Mouse (Mus musculus) neural tube, embryonic 12.5 days (tissue): Measurements from ENCODE around the gene Igfbp1. TPM values are rescaled to one million over a fixed set of nuclear protein-coding genes. Genes with fewer than 3 reads are reported as not detected.

Experiments used
- ATAC-seq: fragments of 200-750 bp; cut with Nextera tagmentation; 2 replicates; pipeline ENCODE4 v1.8.0; 2017; ENCODE audit warnings: low read depth, mild to moderate bottlenecking, moderate TSS enrichment, moderate library complexity; ENCODE audit not compliant: low FRiP score
- H3K27ac ChIP-seq: fragments of 300-500 bp; sonication (generic); 2 replicates; pipeline ENCODE4 v1.5.1; 2016
- H3K27me3 ChIP-seq: fragments of 300-500 bp; sonication (generic); replicated peaks from 2 replicates; pipeline ENCODE4 v1.6.1; 2016; ENCODE audit warnings: mild to moderate bottlenecking
- H3K36me3 ChIP-seq: fragments of 300-500 bp; sonication (generic); 2 replicates; pipeline ENCODE4 v1.6.1; 2016; ENCODE audit warnings: mild to moderate bottlenecking
- H3K4me1 ChIP-seq: fragments of 300-500 bp; sonication (generic); 2 replicates; pipeline ENCODE4 v1.6.1; 2016
- H3K4me2 ChIP-seq: fragments of 300-500 bp; sonication (generic); replicated peaks from 2 replicates; pipeline ENCODE4 v1.6.1; 2016; ENCODE audit warnings: mild to moderate bottlenecking
- H3K4me3 ChIP-seq: fragments of 300-500 bp; sonication (generic); 2 replicates; pipeline ENCODE4 v1.5.1; 2016
- H3K9ac ChIP-seq: fragments of 300-500 bp; sonication (generic); 2 replicates; pipeline ENCODE4 v1.6.1; 2016; ENCODE audit warnings: mild to moderate bottlenecking
- H3K9me3 ChIP-seq: fragments of 300-500 bp; sonication (generic); 2 replicates; pipeline ENCODE4 v1.6.1; 2016; ENCODE audit warnings: mild to moderate bottlenecking
- WGBS: fragments of 180-500 bp; shearing (Covaris S2); methylation state at CpG from one replicate; pipeline ENCODE4 v1.1.7; 2016; 5-methylcytosine and 5-hydroxymethylcytosine counted together
- polyA plus RNA-seq: library from polyadenylated mRNA; unstranded; fragments of >200 nt; fragmentation: Nextera tagmentation; extraction: Ambion mirVana; gene quantifications from 2 replicates; pipeline ENCODE4 v1.2.1, GENCODE M21; 2016

Gene Igfbp1
- polyA plus RNA-seq, 1 experiment from 2014 or later: 0.46 TPM

- no peaks in the 10 kb centered on the region for H3K27me3 ChIP-seq
- peaks cover 3% of the 10 kb centered on the region; the same call in 1 of the 2 replicates for H3K4me1 ChIP-seq
- no peak overlapping the region for H3K4me3 ChIP-seq
- WGBS: 91% methylated on average over 19 of the region's 19 CpGs
- H3K27ac ChIP-seq: no peak overlapping the region
- ATAC-seq: no peak
- H3K9ac ChIP-seq: no peak overlapping the region
- H3K36me3 ChIP-seq: no peaks in the 10 kb centered on the region
- H3K9me3 ChIP-seq: no peaks in the 10 kb centered on the region
- H3K4me2 ChIP-seq: no peak overlapping the region
Observed at GRCm38 (mm10) chr11:7198006-7198405, 424 bp downstream of the Igfbp1 start.

- H3K27me3 ChIP-seq: no peaks in the 10 kb centered on the region
- no peak overlapping the region for H3K4me2 ChIP-seq
- no peak overlapping the region for H3K27ac ChIP-seq
- no peak overlapping the region for H3K4me3 ChIP-seq
- peaks cover 3% of the 10 kb centered on the region; the same call in 1 of the 2 replicates for H3K4me1 ChIP-seq
- no peaks in the 10 kb centered on the region for H3K9me3 ChIP-seq
- no peak overlapping the region for H3K9ac ChIP-seq
- no peak for ATAC-seq
- WGBS: 80% methylated on average over 10 of the region's 10 CpGs
- H3K36me3 ChIP-seq: no peaks in the 10 kb centered on the region
Observed at GRCm38 (mm10) chr11:7198481-7199256, 1.1 kb downstream of the Igfbp1 start.

GRCm38 (mm10) chr11:7199736-7200392, 2.3 kb downstream of the Igfbp1 start:
- Histone ChIP-seq H3K9ac (no peak overlapping the region), H3K36me3 (no peaks in the 10 kb centered on the region), H3K27ac (no peak overlapping the region), H3K4me3 (no peak overlapping the region), H3K27me3 (no peaks in the 10 kb centered on the region), H3K9me3 (no peaks in the 10 kb centered on the region), H3K4me2 (no peak overlapping the region), H3K4me1 (peaks cover 3% of the 10 kb centered on the region; the same call in 1 of the 2 replicates)
- peak; percentile 54 for ATAC-seq
- WGBS: 58% methylated on average over 14 of the region's 14 CpGs

GRCm38 (mm10) chr11:7200393-7200783, 2.8 kb downstream of the Igfbp1 start:
- no peaks in the 10 kb centered on the region for H3K36me3 ChIP-seq
- no peak overlapping the region for H3K4me3 ChIP-seq
- ATAC-seq: no peak
- H3K4me1 ChIP-seq: peaks cover 3% of the 10 kb centered on the region; the same call in 1 of the 2 replicates
- WGBS: 84% methylated on average over 9 of the region's 9 CpGs
- H3K9ac ChIP-seq: no peak overlapping the region
- H3K9me3 ChIP-seq: no peaks in the 10 kb centered on the region
- no peak overlapping the region for H3K4me2 ChIP-seq
- no peak overlapping the region for H3K27ac ChIP-seq
- H3K27me3 ChIP-seq: no peaks in the 10 kb centered on the region

- WGBS: 87% methylated on average over 7 of the region's 7 CpGs
- Histone ChIP-seq H3K4me3 (no peak overlapping the region), H3K27me3 (no peaks in the 10 kb centered on the region), H3K36me3 (no peaks in the 10 kb centered on the region), H3K4me2 (no peak overlapping the region), H3K27ac (no peak overlapping the region), H3K4me1 (peaks cover 2% of the 10 kb centered on the region; the same call in 1 of the 2 replicates), H3K9ac (no peak overlapping the region), H3K9me3 (no peaks in the 10 kb centered on the region)
- ATAC-seq: no peak
Observed at GRCm38 (mm10) chr11:7202206-7202605, 4.6 kb downstream of the Igfbp1 start.

- H3K4me3 ChIP-seq: no peak overlapping the region
- H3K4me2 ChIP-seq: no peak overlapping the region
- no peak for ATAC-seq
- no peaks in the 10 kb centered on the region for H3K9me3 ChIP-seq
- H3K36me3 ChIP-seq: no peaks in the 10 kb centered on the region
- H3K4me1 ChIP-seq: no peaks in the 10 kb centered on the region
- 89% methylated on average over 9 of the region's 9 CpGs for WGBS
- H3K27me3 ChIP-seq: no peaks in the 10 kb centered on the region
- H3K9ac ChIP-seq: no peak overlapping the region
- no peak overlapping the region for H3K27ac ChIP-seq
Observed at GRCm38 (mm10) chr11:7203846-7204245, 6.3 kb downstream of the Igfbp1 start.

- Histone ChIP-seq H3K36me3 (no peaks in the 10 kb centered on the region), H3K4me3 (no peak overlapping the region), H3K27ac (no peak overlapping the region), H3K9ac (no peak overlapping the region), H3K9me3 (no peaks in the 10 kb centered on the region), H3K27me3 (peaks cover 25% of the 10 kb centered on the region), H3K4me1 (peaks cover 32% of the 10 kb centered on the region), H3K4me2 (0 out of 2 replicates have a peak overlapping the region, but pooled peaks have one; percentile 22)
- 14% methylated on average over 6 of the region's 6 CpGs for WGBS
- peak; percentile 19 for ATAC-seq
Observed at GRCm38 (mm10) chr11:7210343-7210742, 12.8 kb downstream of the Igfbp1 start.

GRCm38 (mm10) chr11:7211211-7211610, 13.6 kb downstream of the Igfbp1 start:
- peaks cover 32% of the 10 kb centered on the region for H3K4me1 ChIP-seq
- H3K9me3 ChIP-seq: no peaks in the 10 kb centered on the region
- H3K36me3 ChIP-seq: no peaks in the 10 kb centered on the region
- H3K4me2 ChIP-seq: peak overlapping the region; percentile 22; the same call in 1 of the 2 replicates
- H3K27ac ChIP-seq: no peak overlapping the region
- peaks cover 25% of the 10 kb centered on the region for H3K27me3 ChIP-seq
- H3K9ac ChIP-seq: no peak overlapping the region
- H3K4me3 ChIP-seq: no peak overlapping the region
- ATAC-seq: no peak
- 14% methylated on average over 9 of the region's 9 CpGs for WGBS

- Histone ChIP-seq H3K9ac (0 out of 2 replicates have a peak overlapping the region, but pooled peaks have one; percentile 21), H3K36me3 (no peaks in the 10 kb centered on the region), H3K4me1 (peaks cover 32% of the 10 kb centered on the region), H3K27ac (no peak overlapping the region), H3K4me3 (peak overlapping the region; percentile 62; the same call in 1 of the 2 replicates), H3K27me3 (peaks cover 25% of the 10 kb centered on the region), H3K4me2 (peak overlapping the region; percentile 88), H3K9me3 (no peaks in the 10 kb centered on the region)
- no peak for ATAC-seq
- WGBS: 17% methylated on average over 17 of the region's 17 CpGs
Observed at GRCm38 (mm10) chr11:7212126-7212798, 14.7 kb downstream of the Igfbp1 start.

- H3K4me2 ChIP-seq: peak overlapping the region; percentile 88
- peaks cover 25% of the 10 kb centered on the region for H3K27me3 ChIP-seq
- 2% methylated on average over 19 of the region's 19 CpGs for WGBS
- peak overlapping the region; percentile 69 for H3K9ac ChIP-seq
- no peak for ATAC-seq
- H3K27ac ChIP-seq: no peak overlapping the region; the same call in 1 of the 2 replicates
- H3K4me3 ChIP-seq: peak overlapping the region; percentile 62
- H3K36me3 ChIP-seq: no peaks in the 10 kb centered on the region
- H3K4me1 ChIP-seq: peaks cover 32% of the 10 kb centered on the region
- no peaks in the 10 kb centered on the region for H3K9me3 ChIP-seq
Observed at GRCm38 (mm10) chr11:7213161-7213500, 15.5 kb downstream of the Igfbp1 start.

GRCm38 (mm10) chr11:7213501-7214341, 16.1 kb downstream of the Igfbp1 start, which contains the start of gene Igfbp3:
Gene Igfbp3 (minus strand): TSS chr11:7213923.
- Histone ChIP-seq H3K9ac (peak within 1 kb of the TSS; percentile 69), H3K4me3 (peak within 1 kb of the TSS; percentile 62), H3K9me3 (no peaks in the 10 kb centered on the region), H3K36me3 (no peaks in the 10 kb centered on the region), H3K27me3 (peaks cover 25% of the 10 kb centered on the region), H3K4me2 (peak within 1 kb of the TSS; percentile 88), H3K27ac (peak within 1 kb of the TSS; percentile 53; the same call in 1 of the 2 replicates), H3K4me1 (peaks cover 32% of the 10 kb centered on the region)
- WGBS: under 1% methylated on average over 86 of the region's 104 CpGs
- ATAC-seq: peak; percentile 87
